Mouse (Mus musculus): Measurements from ENCODE around the gene Adipor2.

Gene Adipor2

DNA sequence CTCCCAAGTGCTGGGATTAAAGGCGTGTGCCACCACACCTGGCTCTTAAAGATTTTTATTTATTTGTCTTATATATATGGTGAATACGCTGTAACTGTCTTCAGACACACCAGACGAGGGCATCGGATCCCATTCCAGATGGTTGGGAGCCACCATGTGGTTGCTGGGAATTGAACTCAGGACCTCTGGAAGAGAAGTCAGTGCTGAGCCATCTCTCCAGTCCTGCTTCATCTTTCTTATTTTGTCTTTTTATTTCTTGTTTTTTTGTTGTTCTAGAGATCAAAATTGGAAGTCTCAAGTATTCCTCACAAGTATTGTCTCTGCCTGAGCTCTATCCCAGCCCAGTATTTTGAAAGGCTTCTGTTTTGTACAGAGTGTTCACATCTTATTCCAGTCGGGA, 2.9 kb upstream of the Adipor2 start:
- DNase-seq (ENCODE audit: low read depth, low spot score) = peak; percentile 59

DNA sequence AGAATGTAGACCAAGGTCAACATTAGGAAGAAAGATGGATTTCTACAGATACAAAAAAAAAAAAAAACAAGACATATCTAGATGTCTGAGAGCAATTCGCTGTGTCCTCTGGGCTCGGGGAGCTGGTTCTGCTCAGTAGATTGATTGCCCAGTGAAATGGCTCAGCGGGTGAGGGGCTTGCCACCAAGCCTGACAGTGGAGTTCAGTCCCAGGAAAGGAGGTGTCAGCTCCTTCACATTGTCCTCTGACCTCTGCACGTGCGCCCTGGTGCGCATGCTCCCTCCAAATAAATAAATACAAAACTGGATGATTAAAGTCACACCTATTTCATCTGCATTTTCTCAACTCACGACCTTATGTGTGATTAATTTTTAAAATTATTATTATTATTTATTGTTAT, 1.9 kb upstream of the Adipor2 start:
- DNase-seq (ENCODE audit: low read depth, low spot score) = no peak

DNA sequence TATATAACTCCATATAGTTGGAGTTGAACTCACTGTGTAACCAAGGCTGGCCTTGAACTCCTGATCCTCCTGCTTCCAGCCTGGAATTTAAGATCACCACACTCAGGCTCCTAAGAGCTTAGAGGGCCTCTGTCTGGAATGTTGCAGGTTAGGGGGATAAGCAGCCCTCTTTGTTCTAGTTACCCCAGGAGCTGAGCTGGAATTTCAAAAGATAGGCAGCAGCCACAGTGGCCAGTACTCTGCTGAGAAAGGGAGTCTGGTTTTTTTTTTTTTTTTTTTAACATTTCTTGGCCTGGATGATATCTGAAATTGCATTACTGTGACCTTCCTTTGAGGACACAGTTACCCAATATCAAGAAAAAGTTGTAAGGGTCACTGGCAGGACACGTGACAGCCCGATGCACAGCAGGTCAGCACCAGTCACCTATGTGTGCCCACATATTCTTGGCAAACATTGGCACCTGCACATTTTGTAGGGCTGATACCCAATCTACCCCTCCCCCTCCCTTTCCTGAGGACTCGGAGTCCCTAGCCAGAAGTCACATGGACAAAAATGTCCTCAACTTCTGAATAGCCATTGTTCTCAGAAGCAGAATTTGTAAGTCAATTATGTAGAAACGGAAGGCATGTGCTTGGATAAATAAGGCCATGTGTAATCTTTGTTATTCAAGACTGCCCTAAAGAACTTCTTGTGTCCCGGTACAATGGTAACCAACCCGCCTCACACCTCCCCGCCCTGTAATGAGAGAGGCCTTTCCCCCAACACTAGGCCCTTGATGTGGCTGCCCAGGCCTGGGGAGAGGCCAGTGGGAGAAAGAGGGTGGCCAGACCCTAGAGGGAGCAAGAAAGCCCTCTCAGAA, 1.1 kb upstream of the Adipor2 start:
- no peak for DNase-seq (ENCODE audit: low read depth, low spot score)

DNA sequence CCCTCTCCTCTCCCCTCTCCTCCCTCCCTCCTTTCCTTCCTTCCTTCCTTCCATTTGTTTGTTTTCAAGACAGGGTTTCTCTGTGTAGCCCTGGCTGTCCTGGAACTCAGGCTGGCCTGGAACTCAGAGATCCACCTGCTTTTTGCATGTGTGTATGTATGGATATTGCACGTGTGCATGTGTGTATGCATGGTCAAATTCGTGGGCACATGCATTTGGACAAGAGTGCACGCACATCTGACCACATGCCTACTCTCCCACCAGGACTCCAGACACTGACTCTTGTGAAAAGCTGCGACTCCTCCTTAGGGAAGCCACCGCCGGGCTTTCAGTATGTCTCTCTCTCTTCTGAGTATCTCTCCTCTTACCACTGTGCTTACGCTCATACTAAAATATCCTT, 317 bp upstream of the Adipor2 start:
- no peak for DNase-seq (ENCODE audit: low read depth, low spot score)

DNA sequence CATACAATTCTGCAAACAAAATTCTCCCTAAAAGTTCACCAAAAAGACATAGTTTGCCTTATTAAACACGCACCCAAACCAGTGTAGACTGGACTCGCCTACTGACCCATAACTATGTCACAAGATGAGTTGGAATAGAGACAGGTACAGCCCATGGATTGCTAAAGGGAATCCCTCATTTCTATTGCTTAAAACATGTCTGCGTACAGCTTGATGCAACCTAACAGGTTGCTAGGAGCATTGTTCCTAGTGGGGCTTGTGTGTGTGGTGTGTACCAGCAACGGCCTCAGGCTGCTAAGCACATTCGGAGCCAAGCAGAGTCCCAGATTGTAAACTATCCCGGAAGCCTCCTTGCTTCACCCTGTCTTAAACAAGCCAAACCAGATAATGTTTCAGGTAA, 861 bp downstream of the Adipor2 start:
- DNase-seq (ENCODE audit: low read depth, low spot score) = no peak

GRCm38 (mm10) chr6:119414262-119415043, 3.1 kb downstream of the Adipor2 start:
- no peak for DNase-seq (ENCODE audit: low read depth, low spot score)

DNA sequence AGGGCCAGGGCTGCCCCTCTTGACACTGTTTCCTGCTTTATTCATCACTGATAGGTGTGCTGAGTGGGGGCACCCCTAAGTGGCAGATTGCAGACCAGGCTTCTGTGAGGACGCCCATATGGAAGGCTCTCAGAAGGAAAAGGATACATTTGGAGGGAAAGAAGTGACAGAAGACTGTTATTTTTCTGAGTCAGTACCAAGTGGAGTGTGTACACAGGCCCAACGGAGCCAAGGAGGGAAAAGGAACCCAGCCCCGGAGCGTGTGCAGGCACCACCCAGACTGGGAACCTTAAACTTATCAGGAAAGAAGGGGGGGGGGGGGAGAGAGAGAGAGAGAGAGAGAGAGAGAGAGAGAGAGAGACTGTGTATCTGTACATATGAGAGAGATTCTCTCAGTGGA, 4.9 kb downstream of the Adipor2 start:
- no peak for DNase-seq (ENCODE audit: low read depth, low spot score)

- no peak for DNase-seq (ENCODE audit: low read depth, low spot score)
These were observed 6.0 kb downstream of the Adipor2 start for GRCm38 (mm10) chr6:119411511-119411910.

GRCm38 (mm10) chr6:119409766-119410165, 7.7 kb downstream of the Adipor2 start:
- no peak for DNase-seq (ENCODE audit: low read depth, low spot score)

DNA sequence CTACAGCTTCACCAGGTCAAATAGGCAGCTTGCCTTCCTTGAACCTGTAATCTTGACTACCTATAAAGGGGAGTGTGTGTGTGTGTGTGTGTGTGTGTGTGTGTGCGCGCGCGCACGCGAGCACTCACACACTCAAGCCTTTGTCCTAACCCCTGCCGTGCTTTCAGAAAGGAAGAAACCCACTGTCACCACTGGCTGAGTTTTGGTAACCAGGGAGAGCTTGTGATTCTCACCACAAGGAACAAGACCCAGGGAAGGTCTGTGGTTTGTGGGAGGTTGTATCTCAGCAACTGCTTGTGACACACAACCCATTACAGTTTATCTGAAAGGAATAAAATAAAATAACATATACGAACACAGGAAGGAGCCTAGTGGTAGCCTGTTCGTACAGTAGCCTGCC, 8.9 kb downstream of the Adipor2 start:
- no peak for DNase-seq (ENCODE audit: low read depth, low spot score)

GRCm38 (mm10) chr6:119407818-119408217, 9.7 kb downstream of the Adipor2 start:
- no peak for DNase-seq (ENCODE audit: low read depth, low spot score)

GRCm38 (mm10) chr6:119406528-119406927, 11.0 kb downstream of the Adipor2 start:
- DNase-seq (ENCODE audit: low read depth, low spot score) = no peak

GRCm38 (mm10) chr6:119405310-119405709, 12.2 kb downstream of the Adipor2 start:
- no peak for DNase-seq (ENCODE audit: low read depth, low spot score)

DNA sequence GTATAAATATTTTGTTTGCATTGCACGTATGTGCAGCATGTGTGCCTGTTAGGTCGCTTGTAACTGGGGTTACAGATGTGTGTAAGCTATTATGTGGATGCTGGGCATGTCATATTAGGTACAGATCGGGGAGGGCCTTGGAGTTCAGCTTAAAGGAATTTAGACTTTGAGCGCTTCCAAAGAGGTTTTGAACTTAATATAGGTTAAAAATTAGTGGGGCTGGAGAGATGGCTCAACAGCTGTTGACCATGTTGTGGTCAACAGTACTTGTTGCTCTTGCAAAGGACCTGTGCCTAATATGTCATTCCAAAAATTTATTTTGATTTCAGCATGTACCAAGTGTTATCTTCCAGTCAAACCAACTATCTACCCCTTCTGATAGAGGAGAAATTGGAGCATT, 12.7 kb downstream of the Adipor2 start:
- DNase-seq (ENCODE audit: low read depth, low spot score) = no peak

- no peak for DNase-seq (ENCODE audit: low read depth, low spot score)
These were observed 14.5 kb downstream of the Adipor2 start for GRCm38 (mm10) chr6:119402976-119403375.

GRCm38 (mm10) chr6:119401545-119402304, 15.8 kb downstream of the Adipor2 start:
- no peak for DNase-seq (ENCODE audit: low read depth, low spot score)

DNA sequence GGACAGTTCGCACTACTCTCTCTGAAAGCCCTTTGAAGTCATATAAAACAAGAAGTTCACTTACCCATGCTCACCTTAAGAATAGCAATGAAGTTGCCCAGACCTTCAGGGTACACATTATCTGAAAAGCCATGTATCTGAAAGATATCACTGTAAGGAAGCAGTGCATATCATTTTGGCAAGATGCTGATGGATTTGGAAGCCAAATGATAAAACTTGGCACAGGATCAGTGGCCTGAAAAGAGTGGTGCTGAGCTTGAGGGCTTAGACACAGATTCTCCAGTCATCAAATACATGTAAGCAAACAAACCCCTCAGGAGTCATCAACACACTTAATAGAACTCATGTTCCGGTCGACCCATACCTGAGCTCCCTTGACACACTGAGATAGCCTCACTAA, 16.9 kb downstream of the Adipor2 start:
- no peak for DNase-seq (ENCODE audit: low read depth, low spot score)

DNA sequence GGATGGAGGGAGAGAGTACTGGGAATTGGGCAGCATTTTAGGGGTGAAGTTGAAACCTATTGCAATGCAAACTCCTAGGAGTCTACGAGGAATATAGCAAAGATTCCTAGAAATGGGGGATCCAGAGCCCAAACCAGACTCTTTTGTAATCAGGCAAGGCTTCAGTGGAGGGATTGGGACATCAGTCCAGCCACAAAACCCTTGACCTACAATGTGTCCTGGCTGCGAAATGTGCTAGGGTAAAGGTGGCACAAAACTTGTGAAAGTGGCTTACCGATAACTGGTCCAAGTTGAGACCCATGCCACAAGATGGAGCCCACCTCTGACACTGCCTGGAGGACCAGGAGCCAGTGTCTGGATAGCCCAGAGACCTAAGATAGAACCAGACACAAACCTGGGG, 18.1 kb downstream of the Adipor2 start:
- DNase-seq (ENCODE audit: low read depth, low spot score) = no peak

DNA sequence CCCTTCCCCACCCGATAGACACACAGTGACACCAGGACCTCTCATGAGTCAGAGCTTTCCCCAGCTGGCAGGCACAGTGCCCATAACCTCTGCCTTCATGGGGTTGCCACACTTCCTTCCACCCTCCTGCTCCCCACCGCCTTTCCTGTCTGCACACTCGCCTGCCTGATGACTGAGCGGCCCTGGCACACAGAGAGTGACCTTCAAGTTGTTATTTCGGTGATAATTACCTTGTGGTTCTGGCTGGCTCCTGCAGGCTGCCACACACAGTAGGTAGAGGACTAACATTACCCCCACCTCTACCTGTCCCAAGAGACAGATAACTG, 21.2 kb downstream of the Adipor2 start:
- DNase-seq (ENCODE audit: low read depth, low spot score) = no peak

DNA sequence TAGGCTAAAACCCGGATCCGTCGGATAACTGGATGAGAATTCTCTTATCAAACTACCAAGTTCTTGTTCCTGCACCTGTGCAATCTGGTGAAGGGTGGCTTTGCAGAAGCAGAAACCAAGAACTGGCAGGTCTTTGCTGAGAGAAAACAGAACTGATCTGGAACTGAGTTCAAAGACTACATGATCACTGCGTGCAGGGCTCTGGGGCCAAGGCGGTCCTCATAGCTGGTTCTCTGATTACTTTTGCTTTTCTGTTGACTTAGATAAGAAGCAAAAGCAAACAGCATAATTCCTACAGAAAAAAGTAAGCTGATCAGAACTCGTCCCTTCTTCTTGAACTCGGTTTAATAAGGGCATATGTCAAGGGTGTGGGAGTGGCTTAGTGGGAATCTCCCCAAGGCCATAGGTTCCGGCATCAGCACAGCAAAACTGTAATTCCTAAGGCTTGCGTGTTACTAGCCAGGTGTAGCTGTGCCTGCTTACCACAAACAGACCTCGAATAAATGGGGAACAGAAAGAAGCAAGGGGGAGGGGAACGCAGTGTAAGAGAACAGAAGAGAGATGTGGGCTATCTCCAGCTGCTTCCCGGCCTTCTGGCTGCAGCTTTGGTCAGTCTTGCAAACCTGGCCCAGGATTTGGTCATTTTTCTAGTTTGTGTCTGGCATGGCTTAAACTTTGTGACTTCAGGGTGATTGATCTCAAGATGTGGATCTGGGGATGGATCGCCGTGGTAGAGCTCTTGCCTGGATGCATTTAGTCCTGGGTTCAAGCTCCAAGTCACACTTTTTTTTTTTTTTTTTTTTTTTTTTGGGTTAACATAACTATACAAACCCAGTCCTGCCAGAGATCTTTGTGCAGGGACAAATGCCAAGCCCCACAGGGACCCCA, 21.8 kb downstream of the Adipor2 start:
- no peak for DNase-seq (ENCODE audit: low read depth, low spot score)

DNA sequence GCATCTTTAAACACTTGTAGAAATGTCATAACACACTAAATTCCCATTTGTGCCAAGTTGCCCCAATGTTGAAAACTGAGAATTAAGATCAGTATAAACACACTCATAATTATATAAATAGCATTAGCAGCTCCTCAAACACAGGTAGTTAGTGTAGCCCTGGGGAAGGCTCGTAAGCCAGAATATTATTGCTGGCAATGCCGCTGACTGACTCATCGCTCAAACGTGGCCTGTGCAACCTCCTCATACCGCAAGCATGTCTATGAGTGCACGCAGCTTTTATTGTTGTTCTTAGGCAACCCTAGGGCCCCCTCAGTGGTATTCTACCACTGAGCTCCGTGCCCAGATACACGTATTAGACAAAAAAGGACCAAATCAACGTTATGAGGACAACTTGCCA, 24.7 kb downstream of the Adipor2 start:
- no peak for DNase-seq (ENCODE audit: low read depth, low spot score)

Data from WW6 (cell line).